Mouse (Mus musculus) liver, embryonic 14.5 days (tissue): Measurements from ENCODE around the gene Cdh22. TPM values are rescaled to one million over a fixed set of nuclear protein-coding genes. Genes with fewer than 3 reads are reported as not detected.

Source experiments
- ATAC-seq: fragments of 200-750 bp; cut with Nextera tagmentation; 2 replicates; pipeline ENCODE4 v1.8.0; 2017; ENCODE audit warnings: moderate number of reproducible peaks, mild to moderate bottlenecking, moderate library complexity; ENCODE audit not compliant: insufficient read depth
- DNase-seq, 3 experiments: peaks; one replicate each; pipeline ENCODE4 v3.0.0-alpha.2; 2012 to 2013; ENCODE audit warnings: low read depth in 3 of 3, low spot score in 3 of 3
- H3K27ac ChIP-seq: fragments of 300-500 bp; sonication (generic); 2 replicates; pipeline ENCODE4 v1.5.1; 2014; ENCODE audit warnings: moderate library complexity, mild to moderate bottlenecking, control low read depth, inconsistent platforms
- H3K27me3 ChIP-seq: fragments of 300-500 bp; sonication (generic); 2 replicates; pipeline ENCODE4 v1.6.1; 2014; ENCODE audit warnings: mild to moderate bottlenecking, low read length, moderate library complexity; ENCODE audit not compliant: control insufficient read depth, insufficient read depth
- H3K36me3 ChIP-seq: fragments of 300-500 bp; sonication (generic); replicated peaks from 2 replicates; pipeline ENCODE4 v1.6.1; 2014; ENCODE audit warnings: low read depth; ENCODE audit not compliant: control insufficient read depth, insufficient read depth
- H3K4me1 ChIP-seq, 2 experiments: fragments of 200-500 bp in 1 of 2; fragments of 300-500 bp in 1 of 2; sonication (generic) in 1 of 2; replicated peaks; 2 replicates each; pipeline ENCODE4 v1.6.1; 2012 to 2014; ENCODE audit warnings: antibody characterized with exemption in 1 of 2, inconsistent platforms in 1 of 2, low read length in 1 of 2; ENCODE audit not compliant: control insufficient read depth in 2 of 2, insufficient read depth in 2 of 2
- H3K4me2 ChIP-seq: fragments of 300-500 bp; sonication (generic); 2 replicates; pipeline ENCODE4 v1.6.1; 2014; ENCODE audit warnings: low read depth, mild to moderate bottlenecking, control low read depth, moderate library complexity
- H3K4me3 ChIP-seq, 2 experiments: fragments of 200-500 bp in 1 of 2; fragments of 300-500 bp in 1 of 2; sonication (generic) in 1 of 2; 2 replicates each; pipeline ENCODE4 v1.5.1; 2012 to 2014; ENCODE audit warnings: low read depth in 2 of 2, low read length in 2 of 2, mild to moderate bottlenecking in 2 of 2, control low read depth in 1 of 2, inconsistent platforms in 1 of 2, moderate library complexity in 1 of 2; ENCODE audit not compliant: insufficient read depth in 1 of 2
- H3K9ac ChIP-seq: fragments of 300-500 bp; sonication (generic); replicated peaks from 2 replicates; pipeline ENCODE4 v1.6.1; 2014; ENCODE audit warnings: mild to moderate bottlenecking, control low read depth, moderate library complexity
- H3K9me3 ChIP-seq: fragments of 300-500 bp; sonication (generic); 2 replicates; pipeline ENCODE4 v1.6.1; 2016; ENCODE audit warnings: low read length, mixed read lengths; ENCODE audit not compliant: control insufficient read depth
- CTCF ChIP-seq: IDR thresholded peaks from 2 replicates; pipeline ENCODE4 v1.5.1; 2016; ENCODE audit warnings: antibody characterized with exemption, low read depth, control low read depth
- EP300 ChIP-seq: IDR thresholded peaks from 2 replicates; pipeline ENCODE4 v1.6.1; 2016; ENCODE audit warnings: antibody characterized with exemption, low read depth
- WGBS: fragments of 180-500 bp; shearing (Covaris S2); extraction: QIAGEN DNeasy Blood & Tissue Kit; methylation state at CpG from one replicate; pipeline ENCODE4 v1.1.7; 2014; ENCODE audit not compliant: insufficient replicate concordance; 5-methylcytosine and 5-hydroxymethylcytosine counted together
- polyA plus RNA-seq, 2 experiments: library from polyadenylated mRNA; depleted of rRNA in 1 of 2; stranded (reverse) in 1 of 2; unstranded in 1 of 2; fragments of >200 nt; fragmentation: Nextera tagmentation in 1 of 2; extraction: Ambion mirVana in 1 of 2; gene quantifications; 2 replicates each; pipeline versions ENCODE4 v1.2.1 to v1.2.3; 2012 to 2014

The Cdh22 gene
- polyA plus RNA-seq, 2 experiments: 0.02 TPM; not detected in 1

DNA sequence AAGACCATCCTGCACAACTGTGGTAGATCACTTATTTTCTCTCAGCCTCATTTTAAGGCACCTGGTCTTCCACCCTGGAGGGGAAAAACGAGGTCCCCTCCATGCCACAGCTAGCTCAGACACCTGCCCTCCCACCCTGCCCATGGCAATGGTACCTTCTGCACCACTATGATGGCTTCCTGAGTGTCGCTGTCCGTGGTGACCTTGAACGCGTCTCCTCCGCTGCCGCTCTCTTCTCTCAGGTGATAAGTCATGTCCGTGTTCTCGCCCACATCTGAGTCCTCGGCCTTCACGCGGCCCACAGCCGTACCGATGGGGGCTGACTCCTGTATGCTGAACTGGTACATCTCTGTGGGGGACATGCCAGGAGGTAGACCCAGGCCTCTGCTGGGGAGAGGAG, 91.2 kb downstream of the Cdh22 start:
- H3K27ac ChIP-seq: no peak overlapping the region
- H3K36me3 ChIP-seq: no peaks in the 10 kb centered on the region
- H3K9ac ChIP-seq: no peak overlapping the region
- WGBS: 59% methylated on average over 14 of the region's 14 CpGs
- no peak overlapping the region for H3K4me2 ChIP-seq
- H3K4me1 ChIP-seq: no peaks in the 10 kb centered on the region
- ATAC-seq (no peak), DNase-seq (no peak)
- no peak overlapping the region for H3K4me3 ChIP-seq
- H3K27me3 ChIP-seq: no peaks in the 10 kb centered on the region
- H3K9me3 ChIP-seq: no peaks in the 10 kb centered on the region
- TF ChIP-seq EP300 (no peak), CTCF (no peak)

DNA sequence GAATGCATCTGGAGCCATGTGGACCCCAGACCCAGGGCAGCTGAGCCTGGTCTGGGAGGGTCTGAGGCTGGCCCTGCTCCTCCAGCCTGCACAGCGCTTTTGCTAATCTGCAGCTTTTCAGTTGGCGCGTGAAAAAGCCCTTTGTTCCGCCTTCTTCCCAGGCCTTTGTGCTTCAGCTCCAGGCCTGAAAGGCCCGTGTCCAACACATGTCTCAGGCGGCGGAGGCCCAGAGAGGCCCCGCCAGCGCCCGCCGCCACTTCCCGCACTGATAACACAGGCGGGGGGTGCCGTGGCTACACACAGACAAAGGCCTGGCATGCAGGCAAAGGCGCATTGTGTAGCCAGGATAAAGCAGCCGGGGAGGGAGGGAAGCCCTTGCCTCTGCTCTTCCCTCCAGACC, 98.6 kb downstream of the Cdh22 start:
- Histone ChIP-seq H3K36me3 (no peaks in the 10 kb centered on the region), H3K27me3 (no peaks in the 10 kb centered on the region), H3K9me3 (no peaks in the 10 kb centered on the region), H3K4me3 (no peak overlapping the region), H3K4me1 (peaks cover 0 to 2% of the 10 kb centered on the region in 2 experiments; a peak in 1 of 4 replicates), H3K4me2 (no peak overlapping the region), H3K27ac (no peak overlapping the region), H3K9ac (no peak overlapping the region)
- DNase-seq (no peak), ATAC-seq (no peak)
- TF ChIP-seq EP300: no peak
- WGBS: 4% methylated on average over 16 of the region's 16 CpGs

DNA sequence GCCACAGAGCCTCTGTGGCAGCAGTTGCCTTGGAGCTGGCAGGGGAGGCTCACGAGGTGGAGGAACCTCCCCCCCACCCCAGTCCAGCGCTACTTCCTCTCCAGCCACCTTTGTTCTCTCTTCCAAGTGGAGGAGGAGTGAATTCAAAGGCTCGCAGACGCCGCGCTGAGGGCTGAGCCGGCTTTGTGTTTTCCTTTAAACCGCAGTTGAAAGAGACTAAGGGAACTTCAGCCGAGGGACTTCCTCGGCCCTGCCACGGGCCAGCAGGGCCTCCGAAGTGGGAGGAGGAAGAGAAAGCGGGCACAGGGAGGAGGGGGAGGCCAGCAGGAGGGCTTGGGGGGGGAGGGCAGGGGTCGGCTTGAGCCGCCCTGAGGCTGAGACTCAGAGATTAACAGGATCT, 101.1 kb downstream of the Cdh22 start:
- Histone ChIP-seq H3K4me1 (peaks cover 0 to 2% of the 10 kb centered on the region in 2 experiments; a peak in 1 of 4 replicates), H3K9ac (no peak overlapping the region), H3K36me3 (no peaks in the 10 kb centered on the region), H3K4me3 (no peak overlapping the region), H3K27ac (no peak overlapping the region), H3K4me2 (no peak overlapping the region), H3K9me3 (no peaks in the 10 kb centered on the region), H3K27me3 (no peaks in the 10 kb centered on the region)
- TF ChIP-seq EP300 (no peak), CTCF (no peak)
- ATAC-seq: no peak
- WGBS: 3% methylated on average over 15 of the region's 15 CpGs
- DNase-seq: no peak

DNA sequence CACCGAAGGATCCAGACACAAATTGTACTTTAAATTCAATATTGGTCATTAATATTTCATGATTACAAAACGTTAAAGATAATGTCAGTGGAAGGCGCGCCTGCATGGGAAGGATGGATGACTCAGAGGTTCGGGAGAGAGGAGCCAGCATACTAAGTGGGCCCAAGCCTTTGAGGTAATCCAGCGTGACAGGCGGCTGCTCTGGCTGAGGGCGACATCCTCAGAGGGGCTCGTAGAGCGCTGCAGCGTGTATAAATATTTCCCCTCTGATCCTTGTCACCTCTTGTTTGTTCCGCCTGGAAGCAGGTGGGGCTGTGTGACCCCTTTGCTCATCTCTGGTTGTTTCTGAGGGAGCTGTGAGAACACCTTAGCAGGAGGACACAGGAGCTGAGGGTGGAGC, 103.2 kb downstream of the Cdh22 start:
- TF ChIP-seq CTCF (no peak), EP300 (no peak)
- no peak overlapping the region for H3K4me3 ChIP-seq
- no peaks in the 10 kb centered on the region for H3K36me3 ChIP-seq
- ATAC-seq (no peak), DNase-seq (no peak)
- 42% methylated on average over 12 of the region's 12 CpGs for WGBS
- no peaks in the 10 kb centered on the region for H3K9me3 ChIP-seq
- H3K27me3 ChIP-seq: no peaks in the 10 kb centered on the region
- H3K27ac ChIP-seq: no peak overlapping the region
- peaks cover 0 to under 1% of the 10 kb centered on the region in 2 experiments; a peak in 1 of 4 replicates for H3K4me1 ChIP-seq
- H3K9ac ChIP-seq: no peak overlapping the region
- no peak overlapping the region for H3K4me2 ChIP-seq

GRCm38 (mm10) chr2:165129189-165129588, 105.5 kb downstream of the Cdh22 start:
- WGBS: 47% methylated on average over 4 of the region's 4 CpGs

More at GRCm38 (mm10) chr2:165129189-165129588, 105.5 kb downstream of the Cdh22 start:
- no peaks in the 10 kb centered on the region for H3K4me1 ChIP-seq
- no peaks in the 10 kb centered on the region for H3K9me3 ChIP-seq
- H3K4me2 ChIP-seq: no peak overlapping the region
- H3K36me3 ChIP-seq: no peaks in the 10 kb centered on the region
- H3K27ac ChIP-seq: no peak overlapping the region
- DNase-seq: no peak
- H3K9ac ChIP-seq: no peak overlapping the region
- no peaks in the 10 kb centered on the region for H3K27me3 ChIP-seq
- ATAC-seq: no peak
- no peak overlapping the region for H3K4me3 ChIP-seq
- no peak for TF ChIP-seq EP300
- TF ChIP-seq CTCF: no peak
